Comparison of ENCODE assay signal across 21 mouse cellular contexts in genomic region chr9:62639686-62640085, GRCm38 (mm10). TPM values are rescaled to one million over a fixed set of nuclear protein-coding genes. Genes with fewer than 3 reads are reported as not detected.
"Had no signal": no experiment of that assay in that cellular context is flagged by ENCODE, and none has a peak within 500 bp of the region (broad histone marks: within the 10 kb centered on the region; RNA-seq: fewer than 3 reads in every experiment).

No protein-coding gene starts in this region.

- H3K9me3 ChIP-seq: kidney, embryonic 15.5 days; limb, embryonic 12.5 days; limb, embryonic 15.5 days; midbrain, embryonic 12.5 days; midbrain, embryonic 15.5 days; neural tube, embryonic 13.5 days had no signal

- DNase-seq: kidney, postnatal 10 days; kidney, postnatal 4 days; left cerebral cortex, postnatal 4 days; liver, postnatal 0 days; lung, embryonic 14.5 days; right cerebral cortex, adult 18-20 months; right cerebral cortex, postnatal 14 days; right cerebral cortex, postnatal 4 days; thymus, adult 2 months; thymus, postnatal 14 days; thymus, postnatal 4 days had no signal

- H3K4me1 ChIP-seq: kidney, embryonic 15.5 days; midbrain, embryonic 12.5 days; midbrain, embryonic 15.5 days; neural tube, embryonic 13.5 days had no signal

- H3K36me3 ChIP-seq: kidney, embryonic 15.5 days; limb, embryonic 12.5 days; limb, embryonic 15.5 days; midbrain, embryonic 12.5 days; midbrain, embryonic 15.5 days; neural tube, embryonic 13.5 days had no signal

- H3K27ac ChIP-seq: kidney, embryonic 15.5 days; limb, embryonic 12.5 days; limb, embryonic 15.5 days; liver, embryonic 14.5 days; macrophage; midbrain, embryonic 12.5 days; midbrain, embryonic 15.5 days; neural tube, embryonic 13.5 days; stomach, postnatal 0 days had no signal

- H3K4me3 ChIP-seq: kidney, embryonic 15.5 days; limb, embryonic 12.5 days; limb, embryonic 15.5 days; midbrain, embryonic 12.5 days; midbrain, embryonic 15.5 days; neural tube, embryonic 13.5 days had no signal

- H3K4me2 ChIP-seq: kidney, embryonic 15.5 days; limb, embryonic 12.5 days; limb, embryonic 15.5 days; liver, embryonic 11.5 days; lung, embryonic 14.5 days; midbrain, embryonic 12.5 days; midbrain, embryonic 15.5 days; neural tube, embryonic 13.5 days had no signal

- H3K27me3 ChIP-seq: kidney, embryonic 15.5 days; limb, embryonic 12.5 days; limb, embryonic 15.5 days; midbrain, embryonic 12.5 days; midbrain, embryonic 15.5 days; neural tube, embryonic 13.5 days had no signal

- ATAC-seq: midbrain, embryonic 15.5 days had no signal

- H3K9ac ChIP-seq: kidney, embryonic 15.5 days; limb, embryonic 12.5 days; limb, embryonic 15.5 days; liver, embryonic 14.5 days; liver, postnatal 0 days; lung, embryonic 14.5 days; midbrain, embryonic 12.5 days; midbrain, embryonic 15.5 days; neural tube, embryonic 13.5 days had no signal

RNA-seq across cellular contexts. Expression of gene Itga11, which starts 37.9 kb away (rescaled TPM):
- polyA plus RNA-seq: macrophage had no signal
